Mouse (Mus musculus): Measurements from ENCODE around the gene Armc2. TPM values are rescaled to one million over a fixed set of nuclear protein-coding genes. Genes with fewer than 3 reads are reported as not detected.

The Armc2 gene
- polyA plus RNA-seq (2017; shearing (Covaris generic)), result 0.12 TPM

GRCm38 (mm10) chr10:42018016-42018949, at the start of gene Armc2:
Gene Armc2, minus strand, starts transcription at chr10:42018442.

Other genes with a start within 250 kb of the Armc2 start
- 8.9 TPM for gene Cep57l1, start 208.6 kb downstream of the Armc2 start, polyA plus RNA-seq (2017; shearing (Covaris generic))
- gene Sesn1, start 208.5 kb downstream of the Armc2 start, polyA plus RNA-seq (2017; shearing (Covaris generic)), result 25.5 TPM

All from effector memory CD4-positive, alpha-beta T cell, adult 5 months (primary cell).